Mouse (Mus musculus) thymus, postnatal 4 days (tissue): ENCODE results near the gene Mypn.
A peak's percentile ranks its signal among the peaks of the same experiment; 100 is the strongest.

Experiments used
- DNase-seq: peaks from one replicate; pipeline ENCODE4 v3.0.0; 2021

Gene Mypn

DNA sequence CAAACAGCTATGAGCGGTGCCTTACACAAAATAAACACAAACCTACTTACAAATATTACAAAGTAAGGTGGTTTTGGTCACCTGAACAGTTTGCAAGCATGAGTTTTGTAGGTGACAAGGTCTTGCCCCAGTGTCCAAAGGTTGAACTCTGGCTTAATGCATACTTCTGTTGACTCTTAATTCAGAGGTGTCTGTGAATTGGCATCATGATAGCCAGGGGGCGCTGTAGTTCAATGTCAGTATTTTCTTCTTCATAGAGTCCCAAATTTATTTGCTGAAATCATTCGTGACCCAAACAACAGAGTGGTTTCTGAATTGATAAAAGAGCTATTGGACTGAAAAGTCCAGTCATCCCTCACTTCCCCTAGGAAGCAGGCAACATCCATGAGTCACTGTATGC is 50.2 kb downstream of the Mypn start:
- peak; percentile 87 for DNase-seq

DNA sequence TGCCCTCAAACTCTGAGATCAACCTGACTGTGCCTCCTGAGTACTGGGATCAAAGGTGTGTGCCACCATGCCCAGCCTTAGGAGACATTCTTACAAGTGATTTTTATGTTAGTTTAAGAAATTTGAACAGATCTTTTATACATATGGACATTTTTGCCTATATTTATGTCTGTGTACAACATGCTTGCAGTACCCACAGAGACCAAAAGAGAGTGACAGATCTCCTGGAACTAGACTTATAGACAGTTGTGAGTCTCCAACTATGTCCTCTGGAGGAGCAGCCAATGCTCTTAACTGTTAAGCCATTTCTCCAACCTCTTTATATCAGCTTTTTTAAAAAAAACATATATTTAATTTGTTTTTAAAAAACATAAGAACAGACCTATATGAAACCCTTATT is 51.4 kb downstream of the Mypn start:
- no peak for DNase-seq

DNA sequence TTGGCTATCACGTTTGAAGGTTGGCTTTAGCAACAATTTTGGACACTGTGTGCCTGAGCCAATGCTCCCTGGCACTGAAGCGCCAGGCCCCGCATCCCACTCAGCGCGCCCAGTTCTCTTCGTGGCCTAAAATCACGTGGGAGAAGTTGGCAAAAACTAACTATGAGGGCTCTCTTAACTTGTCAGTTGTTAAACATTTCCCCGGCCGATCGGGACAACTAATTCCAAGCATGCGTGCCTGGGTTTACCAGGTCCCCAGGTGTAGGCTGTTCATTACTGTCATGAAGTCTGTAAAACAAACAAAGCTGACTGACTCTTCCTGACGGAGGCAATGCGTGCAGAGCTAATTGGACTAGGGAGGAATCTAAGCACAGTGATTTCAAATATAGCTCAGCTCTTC is 61.1 kb downstream of the Mypn start:
- DNase-seq = no peak

DNA sequence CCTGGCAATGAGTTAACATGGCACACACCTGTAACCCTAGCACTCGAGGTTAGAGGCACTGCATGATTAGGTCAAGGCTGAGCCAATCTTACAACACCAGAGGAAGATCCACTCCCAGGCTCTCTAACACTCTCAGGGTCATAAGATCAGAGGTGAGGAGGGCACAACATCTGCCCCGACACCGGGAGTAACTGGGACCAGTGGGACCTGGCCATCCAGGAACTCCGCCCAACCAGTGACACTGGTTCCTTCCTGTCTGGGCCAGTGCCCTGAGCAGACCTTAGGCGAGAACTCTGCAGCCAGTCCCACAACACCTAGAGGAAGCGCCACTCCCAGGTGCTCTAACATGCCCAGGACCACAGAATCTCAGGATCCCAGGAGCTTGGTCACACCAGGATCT is 67.3 kb downstream of the Mypn start:
- DNase-seq = no peak

DNA sequence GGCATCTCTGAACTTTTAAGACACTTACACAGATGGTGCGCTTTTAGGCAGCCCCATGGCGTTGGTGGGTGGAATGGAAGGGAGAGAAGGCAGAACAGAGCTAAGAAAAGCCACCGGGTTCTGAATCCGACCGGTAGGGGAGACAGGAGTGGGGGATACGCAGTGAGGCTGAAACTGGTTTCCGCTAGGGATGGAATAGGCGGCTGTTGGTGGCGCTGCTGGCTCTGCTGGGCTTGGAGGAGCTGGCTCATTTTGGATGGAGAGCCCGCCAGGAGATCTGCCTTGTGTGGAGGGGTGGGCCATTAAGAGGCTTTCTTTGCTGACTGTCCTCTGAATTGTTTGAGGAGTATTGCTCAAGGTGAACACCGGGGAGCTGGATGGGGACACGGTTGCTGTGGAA is 68.1 kb downstream of the Mypn start:
- DNase-seq = no peak

DNA sequence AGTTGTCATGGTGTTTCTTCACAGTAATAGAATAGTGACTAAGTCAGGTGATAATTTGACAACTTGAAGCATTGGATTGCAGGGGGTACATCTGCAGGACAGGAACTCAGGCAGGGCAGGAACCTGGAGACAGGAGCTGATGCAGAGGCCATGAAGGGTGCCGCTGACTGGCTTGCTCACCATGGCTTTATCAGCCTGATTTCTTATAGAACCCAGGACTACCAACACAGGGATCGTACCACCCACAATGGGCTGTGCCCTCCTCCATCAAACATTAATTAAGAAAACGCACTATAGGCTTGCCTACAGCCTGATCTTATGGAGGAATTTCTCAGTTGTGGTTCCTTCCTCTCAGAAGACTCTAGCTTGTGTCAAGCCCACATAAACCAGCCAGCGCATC is 70.4 kb downstream of the Mypn start:
- no peak for DNase-seq

DNA sequence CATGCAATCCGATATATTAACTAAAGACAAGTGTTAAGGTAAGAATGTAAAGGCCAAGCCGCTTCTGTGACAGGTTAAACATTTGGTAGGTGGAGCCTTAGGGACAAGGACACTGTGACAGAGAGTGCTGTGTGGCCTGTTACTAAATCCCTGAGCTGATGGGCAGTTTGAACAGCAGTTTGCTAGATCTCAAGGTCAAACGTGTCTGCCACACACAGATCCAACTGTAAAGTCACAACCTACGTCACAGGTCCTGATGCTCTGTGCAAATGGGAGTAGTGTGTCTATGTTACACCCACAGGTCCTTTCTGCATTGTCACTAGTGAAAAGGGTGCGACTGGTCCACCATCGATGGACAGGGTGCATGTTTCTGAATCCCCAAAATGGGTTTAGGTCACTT is 71.4 kb downstream of the Mypn start:
- no peak for DNase-seq

DNA sequence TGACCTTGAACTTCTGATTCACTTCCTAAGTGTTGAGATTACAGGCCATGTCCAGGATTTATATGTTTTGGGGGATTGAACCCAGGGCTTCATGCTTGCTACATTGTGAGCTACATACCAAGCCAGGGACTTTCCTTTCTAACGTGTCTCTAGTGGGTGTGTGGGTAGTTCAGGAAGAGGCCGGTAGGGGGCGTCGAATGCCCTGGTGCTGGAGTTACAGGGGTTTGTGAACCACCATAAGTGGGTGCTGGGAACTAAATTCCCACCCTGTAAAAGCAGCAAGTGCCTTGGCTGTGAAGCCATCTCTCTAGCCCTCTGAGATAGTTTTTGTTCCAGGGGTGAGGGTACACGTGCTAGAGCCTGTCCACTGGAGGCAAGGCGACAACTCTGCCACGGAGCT is 73.3 kb downstream of the Mypn start:
- no peak for DNase-seq

DNA sequence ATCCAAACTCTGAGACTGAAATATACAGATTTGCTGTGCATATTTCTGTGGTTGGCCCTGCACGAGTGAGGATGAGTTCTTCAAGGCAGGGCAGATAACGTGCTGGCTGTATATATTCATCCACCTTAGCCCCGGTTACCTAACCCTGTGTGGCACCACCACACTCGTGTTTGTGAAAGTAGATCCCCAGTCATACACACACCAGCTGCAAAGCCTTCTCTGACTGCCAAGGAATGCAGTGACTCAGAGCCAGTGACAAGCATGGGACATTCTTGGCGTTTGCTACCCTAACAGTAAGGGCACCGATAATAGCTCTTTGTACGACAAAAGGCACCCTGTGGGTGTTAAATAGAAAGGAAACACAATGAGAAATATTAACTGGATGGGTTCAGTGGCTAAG is 75.5 kb downstream of the Mypn start:
- no peak for DNase-seq

DNA sequence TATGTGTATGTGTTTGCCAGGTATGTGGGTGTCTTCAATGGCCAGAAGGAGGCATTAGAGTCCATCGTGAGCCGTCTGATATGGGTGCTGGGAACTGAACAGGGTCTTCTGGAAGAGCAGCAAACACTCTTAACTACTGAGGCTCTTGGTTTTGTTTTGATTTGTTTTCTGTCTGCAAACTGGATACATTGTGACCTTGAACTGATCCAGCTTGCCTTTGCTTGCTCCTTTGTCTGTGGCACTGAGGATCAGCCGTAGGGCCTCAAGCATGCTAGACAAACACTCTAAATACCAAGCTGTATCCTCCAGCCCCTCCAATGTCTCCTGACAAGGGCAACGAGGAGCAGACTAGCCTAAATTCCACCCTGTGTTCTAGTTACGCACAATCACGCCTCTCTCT is 76.6 kb downstream of the Mypn start:
- no peak for DNase-seq

DNA sequence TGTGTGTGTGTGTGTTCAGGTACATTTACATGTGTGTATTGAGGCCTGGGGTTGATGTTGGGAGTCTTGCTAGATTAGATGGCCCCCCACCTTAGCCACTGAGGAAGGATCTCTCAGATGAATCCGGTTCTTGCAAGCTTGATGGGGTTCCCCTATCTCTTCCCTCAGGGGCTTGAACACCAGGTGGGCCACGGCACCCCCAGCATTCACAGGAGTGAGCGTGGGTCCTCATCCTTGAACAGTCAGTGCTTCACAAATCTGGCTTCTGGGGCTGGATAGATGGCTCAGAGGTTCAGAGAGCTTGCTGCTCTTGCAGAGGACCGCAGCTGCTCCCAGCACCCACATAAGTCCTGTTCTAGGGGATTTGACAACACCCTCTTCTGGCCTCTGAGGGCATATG is 77.6 kb downstream of the Mypn start:
- DNase-seq = no peak

DNA sequence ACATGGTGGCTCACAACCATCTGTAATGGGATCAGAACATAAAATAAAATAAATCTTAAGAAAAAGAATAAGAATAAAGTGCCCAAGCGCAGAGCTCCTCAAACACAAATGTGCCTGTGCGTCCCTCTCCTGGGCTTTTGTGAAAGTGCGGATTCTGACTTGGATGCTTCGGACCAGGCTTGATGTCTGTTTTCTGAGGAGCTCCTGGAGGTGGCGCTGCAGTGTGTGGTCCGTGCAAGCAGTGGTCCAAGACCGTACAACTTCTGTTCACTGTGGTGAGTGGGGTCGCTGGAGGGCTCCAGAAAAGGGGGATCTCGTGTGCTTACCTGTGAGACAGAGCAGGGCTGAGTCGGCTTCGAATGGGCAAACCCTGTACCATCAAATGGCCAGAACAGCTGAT is 78.4 kb downstream of the Mypn start:
- DNase-seq = peak; percentile 21

DNA sequence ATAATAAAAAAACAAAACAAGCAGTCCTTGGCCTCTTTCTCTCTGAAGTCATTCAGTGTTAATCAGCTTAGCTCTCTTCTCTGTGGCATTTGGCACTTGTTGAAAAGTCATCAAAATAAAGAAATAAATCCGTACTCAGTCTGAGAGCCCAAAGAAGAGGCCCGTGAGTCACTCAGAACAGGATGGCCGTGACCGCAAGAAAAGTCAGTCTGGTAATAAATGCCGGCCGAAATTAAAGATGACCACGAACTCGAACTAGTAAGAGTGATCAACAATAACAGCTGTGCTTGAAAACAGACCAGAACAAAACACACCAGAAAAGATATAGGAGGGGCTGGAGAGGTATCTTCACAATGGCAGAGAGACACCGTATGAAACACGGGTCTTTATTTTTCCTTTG is 79.7 kb downstream of the Mypn start:
- DNase-seq = no peak

DNA sequence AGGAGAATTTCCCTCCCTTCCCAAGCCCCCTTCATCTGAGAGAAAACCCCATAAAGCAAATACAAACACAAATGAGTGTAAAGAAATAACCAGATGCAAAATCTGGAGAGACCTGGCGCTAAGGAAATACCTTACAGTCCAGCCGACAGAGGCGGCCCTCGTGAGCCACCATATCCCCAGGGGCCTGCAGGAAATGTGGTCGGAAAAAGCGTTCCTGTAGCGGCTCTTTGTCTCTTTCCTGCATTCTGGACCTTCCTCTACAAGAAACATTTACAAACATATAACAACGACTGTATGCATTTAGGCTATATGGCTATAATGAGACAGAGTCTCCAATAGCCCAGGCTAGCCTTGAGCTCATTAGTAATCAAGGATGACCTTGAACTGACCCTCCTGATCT is 80.6 kb downstream of the Mypn start:
- DNase-seq = no peak

DNA sequence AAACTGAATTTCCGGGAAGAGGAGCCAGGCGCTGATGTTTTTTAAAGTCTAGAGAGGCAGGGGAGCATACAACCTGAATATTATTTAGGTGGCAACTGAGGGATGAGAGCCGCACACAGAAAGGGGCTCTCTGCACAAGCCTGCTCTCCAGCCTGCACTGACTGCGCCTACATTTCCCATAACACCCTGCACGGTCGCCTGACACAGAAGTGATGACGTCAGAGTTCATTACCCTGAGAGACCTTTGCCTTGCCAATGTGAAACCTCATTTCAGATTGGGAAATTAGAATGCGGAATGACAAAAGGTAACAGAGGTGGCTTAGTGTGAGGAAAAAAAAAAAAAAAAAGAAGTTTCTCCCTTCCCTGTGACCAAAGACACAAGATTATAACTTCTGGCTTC is 81.2 kb downstream of the Mypn start:
- DNase-seq = peak; percentile 38

DNA sequence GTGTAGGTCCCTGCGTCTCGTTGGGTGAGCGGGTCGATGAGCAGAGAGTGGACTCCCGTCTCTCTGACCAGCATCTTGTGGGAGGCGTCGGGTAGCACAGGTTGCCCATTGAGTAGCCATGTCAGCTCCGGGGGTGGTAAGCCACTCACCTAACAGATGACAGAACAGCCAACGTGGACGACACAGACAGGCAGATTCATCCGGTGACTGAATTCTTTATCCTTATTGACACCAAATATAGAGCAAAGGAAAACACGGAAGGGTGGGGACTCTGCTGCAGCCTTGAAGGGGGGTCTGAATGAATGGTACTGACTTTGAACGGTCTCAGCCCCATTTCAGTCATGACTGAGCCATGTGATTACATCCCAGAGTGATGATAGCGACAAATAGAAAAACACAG is 81.8 kb downstream of the Mypn start:
- no peak for DNase-seq

DNA sequence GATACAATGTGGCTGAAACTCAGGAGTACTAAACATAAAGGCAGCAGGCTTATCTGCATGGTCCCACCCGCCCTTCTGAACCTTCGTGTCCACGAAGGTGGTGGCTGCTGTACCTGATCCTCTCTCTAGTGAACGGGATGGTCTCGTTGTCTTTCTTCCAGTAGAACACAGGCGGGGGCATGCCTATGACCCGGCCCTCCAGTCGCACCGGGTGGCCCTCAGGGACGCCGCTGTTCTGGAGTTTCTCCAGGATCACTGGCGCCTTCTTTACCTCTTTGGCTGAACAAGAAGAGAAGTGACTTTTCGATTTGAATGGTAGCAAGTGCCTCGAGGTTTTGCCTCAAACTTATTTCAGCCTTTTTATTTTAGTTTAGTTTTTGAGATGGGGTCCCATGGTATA is 83.8 kb downstream of the Mypn start:
- DNase-seq = no peak

DNA sequence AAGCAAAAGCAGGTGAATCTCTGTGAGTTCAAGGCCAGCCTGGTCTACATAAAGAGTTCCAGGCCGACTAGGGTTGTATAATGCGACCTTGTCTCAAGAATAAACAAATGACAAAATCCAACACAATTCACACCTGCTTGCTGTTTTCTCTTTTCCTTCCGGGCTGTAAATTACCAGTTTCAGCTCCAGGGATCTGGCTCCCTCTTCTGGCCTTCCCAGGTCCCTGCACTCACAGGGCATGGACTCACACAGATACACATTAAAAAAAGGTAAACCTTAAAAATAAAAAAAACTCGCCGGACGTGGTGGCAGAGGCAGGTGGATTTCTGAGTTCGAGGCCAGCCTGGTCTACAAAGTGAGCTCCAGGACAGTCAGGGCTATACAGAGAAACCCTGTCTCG is 86.2 kb downstream of the Mypn start:
- no peak for DNase-seq

DNA sequence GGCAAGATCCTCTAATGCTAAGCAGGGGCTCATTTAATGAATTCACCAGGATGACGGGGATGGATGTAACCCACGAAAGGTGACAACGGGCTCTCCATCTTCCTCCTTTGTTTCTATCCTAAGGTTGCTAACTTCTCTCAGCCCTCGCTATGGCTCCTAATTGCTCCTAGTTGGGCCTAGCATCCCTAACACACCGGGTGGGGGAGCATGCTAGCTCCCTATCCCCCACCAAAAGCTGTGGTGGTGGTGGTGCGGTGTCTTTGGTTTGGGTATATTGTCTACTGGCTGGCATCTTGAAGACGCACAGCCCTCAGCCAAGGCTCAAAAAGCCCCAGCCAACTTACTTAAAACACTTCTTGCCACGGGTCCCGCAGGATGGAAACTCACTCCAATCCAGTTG is 87.4 kb downstream of the Mypn start:
- no peak for DNase-seq

DNA sequence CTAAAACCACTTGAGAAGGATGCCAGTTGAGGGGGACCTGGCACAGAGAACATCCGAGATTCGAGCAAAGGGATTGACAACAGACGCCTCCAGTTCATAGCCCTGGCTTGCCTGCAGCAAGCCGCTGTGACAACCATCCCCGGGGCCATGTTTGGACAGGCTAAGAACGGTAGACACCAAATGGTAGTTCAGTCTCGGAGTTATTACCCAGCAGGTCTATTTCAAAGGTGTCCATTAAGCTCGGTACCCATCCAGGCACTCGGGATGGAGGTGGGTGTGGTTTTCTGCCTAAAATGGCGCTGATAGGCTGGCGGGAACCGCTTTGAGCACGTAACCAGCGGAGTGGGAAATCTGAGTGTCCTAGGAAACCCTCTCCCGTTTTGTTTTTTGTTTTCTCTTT is 87.9 kb downstream of the Mypn start:
- DNase-seq = no peak

DNA sequence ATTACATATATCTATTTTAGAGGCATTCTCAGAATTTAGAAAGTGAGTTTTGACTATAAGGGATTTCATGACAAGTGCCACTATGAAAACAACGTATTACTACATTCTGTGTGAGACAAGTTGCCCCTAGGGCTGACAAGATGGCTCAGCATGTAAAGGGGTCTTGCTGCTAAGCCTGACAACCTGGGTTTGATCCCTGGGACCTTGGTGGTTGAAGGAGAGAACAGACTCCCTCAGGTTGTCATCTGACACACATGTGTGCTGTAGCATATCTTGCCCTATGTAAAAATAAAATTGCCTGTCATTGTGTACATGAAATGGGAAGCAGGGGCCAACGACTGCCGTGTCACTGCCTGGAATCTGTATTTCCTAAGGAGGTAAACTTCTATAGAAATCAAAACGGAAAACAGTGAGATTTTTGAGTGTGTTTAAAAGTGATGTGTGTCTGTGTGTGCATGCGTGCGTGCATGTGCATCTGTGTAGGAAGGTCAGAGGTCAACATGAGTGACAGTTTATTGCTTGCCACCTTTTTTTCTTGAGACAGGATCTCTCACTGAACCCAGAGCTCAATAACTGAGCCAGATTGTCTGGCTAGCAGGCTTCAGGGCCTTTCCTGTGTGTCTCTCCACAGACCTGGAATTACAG is 89.9 kb downstream of the Mypn start:
- DNase-seq = no peak

DNA sequence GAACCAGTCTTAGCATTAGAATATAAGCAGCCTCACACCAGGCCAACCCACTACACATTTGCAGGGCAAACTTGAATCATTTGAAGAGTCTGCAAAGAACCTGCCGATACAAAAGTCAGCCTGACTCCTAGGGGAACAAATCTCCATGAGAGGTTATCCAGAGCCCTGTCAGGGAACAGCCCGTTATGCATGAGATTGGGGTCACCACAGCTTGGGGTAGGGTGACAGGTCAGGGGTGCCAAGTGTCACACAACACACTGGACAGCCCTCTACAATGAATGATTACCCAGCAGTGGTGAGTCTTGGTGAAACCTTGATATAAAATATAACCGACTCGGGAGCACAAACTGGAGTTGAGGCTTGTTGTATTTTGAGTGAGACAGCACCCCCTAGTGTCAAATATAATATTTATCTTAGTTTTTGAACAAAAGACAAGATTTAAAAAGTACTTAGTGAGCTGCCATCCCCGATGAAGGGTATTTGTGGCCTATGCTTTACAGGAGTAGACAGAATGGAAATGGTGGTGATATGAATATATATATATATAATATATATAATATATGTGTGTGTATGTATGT is 90.6 kb downstream of the Mypn start:
- no peak for DNase-seq

DNA sequence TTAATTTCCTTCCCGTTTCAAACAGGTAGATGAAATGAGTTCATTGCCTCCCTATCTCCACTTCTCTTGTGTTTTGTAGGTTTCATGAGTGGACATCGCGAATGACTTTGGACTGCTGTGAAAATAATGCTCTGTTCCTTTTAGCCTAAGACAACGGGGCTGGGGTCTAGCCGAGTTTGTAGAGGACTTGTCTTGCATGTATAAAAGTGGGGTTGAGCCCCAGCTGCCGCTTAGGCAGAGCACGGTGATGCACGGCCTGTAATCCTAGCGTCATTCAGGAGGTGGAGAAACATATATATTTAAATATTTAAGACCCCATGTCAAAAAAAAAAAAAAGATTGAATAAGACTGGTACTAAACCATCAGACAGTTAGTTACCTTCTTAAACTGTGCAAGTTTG is 103.1 kb downstream of the Mypn start:
- no peak for DNase-seq

DNA sequence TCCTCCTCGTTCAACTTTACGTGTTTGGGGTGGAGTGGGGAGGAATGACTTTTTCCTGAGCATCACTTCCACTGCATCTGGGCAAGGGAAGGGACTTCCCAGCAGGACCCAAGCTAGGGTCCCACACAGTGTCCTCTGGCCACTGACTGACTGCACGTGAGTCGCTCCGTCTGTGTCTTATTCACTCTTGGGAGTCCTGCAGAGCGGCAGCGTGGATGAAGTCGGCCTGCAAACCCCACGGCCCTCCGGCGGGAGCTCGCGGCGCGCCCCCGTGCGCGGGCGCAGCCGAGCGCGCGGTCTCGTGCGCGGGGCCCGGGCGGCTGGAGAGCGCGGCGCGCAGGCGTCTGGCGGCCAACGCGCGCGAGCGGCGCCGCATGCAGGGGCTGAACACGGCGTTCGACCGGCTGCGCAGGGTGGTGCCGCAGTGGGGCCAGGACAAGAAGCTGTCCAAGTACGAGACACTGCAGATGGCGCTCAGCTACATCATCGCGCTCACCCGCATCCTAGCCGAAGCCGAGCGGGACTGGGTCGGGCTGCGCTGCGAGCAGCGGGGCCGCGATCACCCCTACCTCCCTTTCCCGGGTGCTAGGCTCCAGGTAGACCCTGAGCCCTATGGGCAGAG is 103.7 kb downstream of the Mypn start:
- DNase-seq = peak; percentile 64

DNA sequence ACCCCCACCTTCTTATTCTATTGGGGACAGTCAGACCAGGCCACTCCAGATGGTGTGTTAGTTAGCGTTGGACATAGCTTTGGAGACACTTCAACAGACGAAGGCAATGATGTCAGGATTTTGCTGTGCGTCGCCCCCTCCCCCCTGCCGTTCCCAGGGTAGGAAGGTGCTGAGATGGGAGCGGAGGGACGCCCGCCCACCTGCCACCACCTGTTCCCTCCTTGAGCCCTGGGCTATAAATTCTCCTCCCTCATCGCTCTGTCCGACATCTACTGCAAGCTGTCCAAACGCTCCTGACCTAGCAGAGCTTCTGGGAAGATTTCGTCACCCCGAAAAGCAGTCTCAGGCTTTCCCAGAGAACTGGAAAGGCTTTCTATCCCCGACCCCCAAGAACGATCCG is 104.2 kb downstream of the Mypn start, which contains the start of gene Atoh7:
Gene Atoh7, plus strand, starts transcription at position 131 of the 400 bp plus-strand sequence.
- no peak for DNase-seq
